Mouse (Mus musculus): ENCODE data around the gene Dnajc12.

- TF ChIP-seq CTCF (IDR thresholded peaks at IDR 0.05; ENCODE audit: control insufficient read depth, insufficient read depth, low read length), result no peak
- TF ChIP-seq POLR2A (IDR thresholded peaks at IDR 0.05; ENCODE audit: borderline replicate concordance, control insufficient read depth, low read depth, low read length), result no peak
Observed at GRCm38 (mm10) chr10:63402731-63403504, 20.7 kb downstream of the Dnajc12 start.
